Mouse (Mus musculus): Measurements from ENCODE around the gene Wdr60.

DNA sequence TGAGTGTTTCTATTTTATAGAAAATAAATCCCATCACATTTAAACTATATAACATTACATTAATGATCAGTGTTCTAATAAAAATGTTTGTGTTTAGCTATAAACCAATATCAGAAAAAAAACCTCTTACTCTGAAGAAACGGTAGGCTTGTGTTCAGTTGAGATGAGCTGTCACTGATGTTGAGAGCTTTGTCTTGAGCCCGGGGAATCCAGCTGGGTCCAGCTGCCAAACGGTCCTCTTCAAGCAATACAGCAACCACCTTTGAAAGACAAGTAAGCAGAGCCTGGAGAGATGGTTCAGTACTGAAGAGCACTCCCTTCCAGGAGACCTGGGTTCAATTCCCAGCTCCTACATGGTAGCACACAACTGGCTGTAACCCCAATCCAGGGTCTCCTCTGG, 33.4 kb downstream of the Wdr60 start:
- TF ChIP-seq CTCF (IDR thresholded peaks at IDR 0.05; ENCODE audit: extremely low read depth, insufficient read depth, insufficient read length, insufficient replicate concordance), result no peak
- TF ChIP-seq POLR2A (IDR thresholded peaks at IDR 0.05; ENCODE audit: low read depth, low read length), result no peak
